8 mouse cellular contexts compared by ENCODE assay signal in the genomic region with DNA sequence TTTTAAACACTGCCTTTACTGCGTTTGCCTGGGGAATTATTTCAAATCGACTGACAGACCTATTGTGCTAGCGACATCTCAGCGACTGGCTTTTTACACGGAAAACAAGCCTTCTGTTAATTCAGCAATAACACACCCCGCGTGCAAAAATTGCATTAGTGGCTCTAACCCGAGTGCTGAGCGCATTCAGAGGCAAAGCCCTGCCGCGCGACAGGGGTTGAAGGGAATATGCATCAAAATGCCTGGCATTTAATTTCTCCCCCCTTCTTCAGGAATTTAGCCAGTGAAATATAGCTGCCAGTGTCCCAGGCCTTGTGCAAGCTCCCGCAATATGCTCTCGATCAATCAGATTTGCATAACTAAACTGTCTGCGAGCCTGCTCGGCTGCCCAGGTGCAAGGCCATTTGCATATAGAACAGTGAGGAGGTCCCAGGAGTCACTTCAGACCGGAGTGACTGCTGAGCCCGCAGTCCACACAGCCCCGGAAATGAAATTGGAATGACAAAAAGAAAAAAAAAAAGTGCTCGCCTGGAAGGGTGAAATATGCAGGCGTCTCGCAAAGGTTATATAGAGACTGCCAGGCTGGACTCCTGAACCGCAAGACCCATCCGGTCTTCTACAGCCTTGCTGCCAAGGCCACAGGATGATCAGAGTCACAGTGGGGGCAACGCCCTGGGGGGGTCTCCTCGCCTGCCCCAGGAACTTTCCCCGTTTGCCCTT.
DNase-seq lines count a peak whose midpoint lies in the region; ATAC-seq lines count a peak whose summit lies in the region.

No protein-coding gene starts in this region.

- H3K4me1 ChIP-seq in limb, embryonic 10.5 days, result peaks cover 21% of the 10 kb centered on the region
- H3K4me1 ChIP-seq in neural tube, embryonic 13.5 days (replicated peaks), result peaks cover 51% of the 10 kb centered on the region

- H3K27me3 ChIP-seq in limb, embryonic 10.5 days (ENCODE audit: low read depth, poor library complexity, severe bottlenecking), result peaks cover 54% of the 10 kb centered on the region
- peaks cover 7% of the 10 kb centered on the region; the same call in 1 of the 2 replicates for H3K27me3 ChIP-seq in neural tube, embryonic 13.5 days

- no peak overlapping the region for H3K27ac ChIP-seq in limb, embryonic 10.5 days
- H3K27ac ChIP-seq in neural tube, embryonic 13.5 days (replicated peaks), result peak overlapping the region; percentile 91

- peak overlapping the region; percentile 78 for H3K4me2 ChIP-seq in neural tube, embryonic 13.5 days

- H3K9ac ChIP-seq in neural tube, embryonic 13.5 days, result peak overlapping the region; percentile 67

- no peaks in the 10 kb centered on the region for H3K36me3 ChIP-seq in limb, embryonic 10.5 days
- no peaks in the 10 kb centered on the region for H3K36me3 ChIP-seq in neural tube, embryonic 13.5 days

- peak overlapping the region; percentile 55 for H3K4me3 ChIP-seq in limb, embryonic 10.5 days
- H3K4me3 ChIP-seq in neural tube, embryonic 13.5 days, result peak overlapping the region; percentile 42

- DNase-seq in adrenal gland, postnatal 10 days, result peak; percentile 3
- no peak for DNase-seq in adrenal gland, postnatal 36 days
- peak; percentile 18 for DNase-seq in right cerebral cortex, postnatal 25 days
- no peak for DNase-seq in right cerebral cortex, adult 2 months (ENCODE audit: low spot score in 2 of 2)
- peak; percentile 47 for DNase-seq in limb, embryonic 10.5 days (ENCODE audit: low spot score)
- DNase-seq in gastrocnemius, postnatal 4 days (ENCODE audit: low spot score in 2 of 2), result no peak
- no peak for DNase-seq in thymus, postnatal 36 days

- peak; percentile 66; the same call in 1 of the 2 replicates for ATAC-seq in neural tube, embryonic 13.5 days (ENCODE audit: low read depth)

- WGBS in limb, embryonic 10.5 days, result 4% methylated on average over 27 of the region's 27 CpGs
- under 1% methylated on average over 27 of the region's 27 CpGs for WGBS in neural tube, embryonic 13.5 days

- no peaks in the 10 kb centered on the region for H3K9me3 ChIP-seq in limb, embryonic 10.5 days (replicated peaks)
- H3K9me3 ChIP-seq in neural tube, embryonic 13.5 days, result no peaks in the 10 kb centered on the region

Comparison
In these comparisons a context has a peak if more than half of its experiments do, and no peak if none do; other contexts are left out.
1. DNase-seq: peak in adrenal gland, postnatal 10 days (single experiment), right cerebral cortex, postnatal 25 days (single experiment) and limb, embryonic 10.5 days (single experiment); none in adrenal gland, postnatal 36 days (0 of 2), right cerebral cortex, adult 2 months (0 of 2), gastrocnemius, postnatal 4 days (0 of 2) and thymus, postnatal 36 days (0 of 2).